Mouse (Mus musculus): ENCODE measurements at regions not wholly inside any gene's neighbourhood (a gene's known extent, or its start where the extent isn't known, plus 50 kb on each side); places are given as distances from the start of the nearest gene placed in this dataset.
A peak's percentile ranks its signal among the peaks of the same experiment; 100 is the strongest.

- no peak overlapping the region for H3K9ac ChIP-seq (ENCODE audit: low read depth, low read length)
- no peaks in the 10 kb centered on the region for H3K27me3 ChIP-seq (ENCODE audit: insufficient read depth, low read length)
- H3K4me3 ChIP-seq (replicated peaks; ENCODE audit: low read depth, low read length): no peak overlapping the region
- H3K4me2 ChIP-seq (ENCODE audit: low read length): no peak overlapping the region
- no peak for DNase-seq (ENCODE audit: low spot score)
- H3K27ac ChIP-seq: no peak overlapping the region
- H3K4me1 ChIP-seq (replicated peaks; ENCODE audit: insufficient read depth, low read length): no peaks in the 10 kb centered on the region
- WGBS: 81% methylated on average over 4 of the region's 4 CpGs
- ATAC-seq (replicated peaks; ENCODE audit: low FRiP score, low read depth): no peak
- no peaks in the 10 kb centered on the region for H3K36me3 ChIP-seq (ENCODE audit: insufficient read depth, low read length)
- TF ChIP-seq CTCF (IDR thresholded peaks at IDR 0.05; ENCODE audit: low read depth): no peak
- H3K9me3 ChIP-seq (replicated peaks; ENCODE audit: low read length): no peaks in the 10 kb centered on the region
Measured at GRCm38 (mm10) chr7:138066921-138067320, 330.6 kb downstream of the Tcerg1l start.

GRCm38 (mm10) chr7:138075231-138075630 is 322.3 kb downstream of the Tcerg1l start:
- no peaks in the 10 kb centered on the region for H3K27me3 ChIP-seq (ENCODE audit: insufficient read depth, low read length)
- no peaks in the 10 kb centered on the region for H3K36me3 ChIP-seq (ENCODE audit: insufficient read depth, low read length)
- DNase-seq (ENCODE audit: low spot score) (peak; percentile 36), ATAC-seq (replicated peaks; ENCODE audit: low FRiP score, low read depth) (no peak)
- H3K27ac ChIP-seq: no peak overlapping the region
- no peak overlapping the region for H3K9ac ChIP-seq (ENCODE audit: low read depth, low read length)
- no peak for TF ChIP-seq CTCF (IDR thresholded peaks at IDR 0.05; ENCODE audit: low read depth)
- H3K4me1 ChIP-seq (replicated peaks; ENCODE audit: insufficient read depth, low read length): no peaks in the 10 kb centered on the region
- no peak overlapping the region for H3K4me3 ChIP-seq (replicated peaks; ENCODE audit: low read depth, low read length)
- H3K9me3 ChIP-seq (replicated peaks; ENCODE audit: low read length): no peaks in the 10 kb centered on the region
- 37% methylated on average over 3 of the region's 3 CpGs for WGBS
- H3K4me2 ChIP-seq (ENCODE audit: low read length): no peak overlapping the region

- no peaks in the 10 kb centered on the region for H3K4me1 ChIP-seq (replicated peaks; ENCODE audit: insufficient read depth, low read length)
- H3K9me3 ChIP-seq (replicated peaks; ENCODE audit: low read length): no peaks in the 10 kb centered on the region
- H3K36me3 ChIP-seq (ENCODE audit: insufficient read depth, low read length): no peaks in the 10 kb centered on the region
- ATAC-seq (replicated peaks; ENCODE audit: low FRiP score, low read depth): peak; percentile 72
- peak; percentile 99 for TF ChIP-seq CTCF (IDR thresholded peaks at IDR 0.05; ENCODE audit: low read depth)
- no peak overlapping the region for H3K4me3 ChIP-seq (replicated peaks; ENCODE audit: low read depth, low read length)
- no peak overlapping the region for H3K27ac ChIP-seq
- peak; percentile 99 for DNase-seq (ENCODE audit: low spot score)
- no peak overlapping the region for H3K9ac ChIP-seq (ENCODE audit: low read depth, low read length)
- H3K4me2 ChIP-seq (ENCODE audit: low read length): no peak overlapping the region
- WGBS: 19% methylated on average over 5 of the region's 5 CpGs
- no peaks in the 10 kb centered on the region for H3K27me3 ChIP-seq (ENCODE audit: insufficient read depth, low read length)
Measured at GRCm38 (mm10) chr7:138083980-138084379, 313.6 kb downstream of the Tcerg1l start.

- Histone ChIP-seq H3K36me3 (ENCODE audit: insufficient read depth, low read length) (no peaks in the 10 kb centered on the region), H3K9ac (ENCODE audit: low read depth, low read length) (no peak overlapping the region), H3K27me3 (ENCODE audit: insufficient read depth, low read length) (no peaks in the 10 kb centered on the region), H3K4me2 (ENCODE audit: low read length) (no peak overlapping the region), H3K27ac (no peak overlapping the region), H3K4me1 (replicated peaks; ENCODE audit: insufficient read depth, low read length) (no peaks in the 10 kb centered on the region), H3K9me3 (replicated peaks; ENCODE audit: low read length) (no peaks in the 10 kb centered on the region), H3K4me3 (replicated peaks; ENCODE audit: low read depth, low read length) (no peak overlapping the region)
- 53% methylated on average over 7 of the region's 7 CpGs for WGBS
- ATAC-seq (replicated peaks; ENCODE audit: low FRiP score, low read depth) (no peak), DNase-seq (ENCODE audit: low spot score) (no peak)
- no peak for TF ChIP-seq CTCF (IDR thresholded peaks at IDR 0.05; ENCODE audit: low read depth)
Measured at GRCm38 (mm10) chr7:138107471-138108210, 289.9 kb downstream of the Tcerg1l start.

- Histone ChIP-seq H3K4me2 (ENCODE audit: low read length) (no peak overlapping the region), H3K4me1 (replicated peaks; ENCODE audit: insufficient read depth, low read length) (no peaks in the 10 kb centered on the region), H3K27ac (no peak overlapping the region), H3K9ac (ENCODE audit: low read depth, low read length) (no peak overlapping the region), H3K27me3 (ENCODE audit: insufficient read depth, low read length) (no peaks in the 10 kb centered on the region), H3K4me3 (replicated peaks; ENCODE audit: low read depth, low read length) (no peak overlapping the region), H3K9me3 (replicated peaks; ENCODE audit: low read length) (no peaks in the 10 kb centered on the region), H3K36me3 (ENCODE audit: insufficient read depth, low read length) (no peaks in the 10 kb centered on the region)
- ATAC-seq (replicated peaks; ENCODE audit: low FRiP score, low read depth) (no peak), DNase-seq (ENCODE audit: low spot score) (peak; percentile 26)
- TF ChIP-seq CTCF (IDR thresholded peaks at IDR 0.05; ENCODE audit: low read depth): no peak
- 14% methylated on average over 4 of the region's 4 CpGs for WGBS
Measured at GRCm38 (mm10) chr7:138121497-138121896, 276.0 kb downstream of the Tcerg1l start.

- no peak overlapping the region for H3K4me2 ChIP-seq (ENCODE audit: low read length)
- H3K36me3 ChIP-seq (ENCODE audit: insufficient read depth, low read length): no peaks in the 10 kb centered on the region
- ATAC-seq (replicated peaks; ENCODE audit: low FRiP score, low read depth) (no peak), DNase-seq (ENCODE audit: low spot score) (no peak)
- TF ChIP-seq CTCF (IDR thresholded peaks at IDR 0.05; ENCODE audit: low read depth): no peak
- H3K27me3 ChIP-seq (ENCODE audit: insufficient read depth, low read length): no peaks in the 10 kb centered on the region
- H3K9me3 ChIP-seq (replicated peaks; ENCODE audit: low read length): no peaks in the 10 kb centered on the region
- no peak overlapping the region for H3K9ac ChIP-seq (ENCODE audit: low read depth, low read length)
- no peak overlapping the region for H3K4me3 ChIP-seq (replicated peaks; ENCODE audit: low read depth, low read length)
- H3K27ac ChIP-seq: no peak overlapping the region
- H3K4me1 ChIP-seq (replicated peaks; ENCODE audit: insufficient read depth, low read length): no peaks in the 10 kb centered on the region
- WGBS: 43% methylated on average over 2 of the region's 2 CpGs
Measured at GRCm38 (mm10) chr7:138129701-138130100, 267.8 kb downstream of the Tcerg1l start.

- no peak overlapping the region for H3K27ac ChIP-seq
- no peak overlapping the region for H3K4me2 ChIP-seq (ENCODE audit: low read length)
- ATAC-seq (replicated peaks; ENCODE audit: low FRiP score, low read depth): no peak
- 89% methylated on average over 6 of the region's 6 CpGs for WGBS
- no peak overlapping the region for H3K4me3 ChIP-seq (replicated peaks; ENCODE audit: low read depth, low read length)
- no peaks in the 10 kb centered on the region for H3K27me3 ChIP-seq (ENCODE audit: insufficient read depth, low read length)
- H3K9me3 ChIP-seq (replicated peaks; ENCODE audit: low read length): no peaks in the 10 kb centered on the region
- no peak for TF ChIP-seq CTCF (IDR thresholded peaks at IDR 0.05; ENCODE audit: low read depth)
- no peak overlapping the region for H3K9ac ChIP-seq (ENCODE audit: low read depth, low read length)
- H3K4me1 ChIP-seq (replicated peaks; ENCODE audit: insufficient read depth, low read length): no peaks in the 10 kb centered on the region
- DNase-seq (ENCODE audit: low spot score): no peak
- no peaks in the 10 kb centered on the region for H3K36me3 ChIP-seq (ENCODE audit: insufficient read depth, low read length)
Measured at GRCm38 (mm10) chr7:138133427-138133826, 264.1 kb downstream of the Tcerg1l start.
